Mouse (Mus musculus): Measurements from ENCODE around the gene Rasal1.

GRCm38 (mm10) chr5:120631128-120631527 is 17.5 kb upstream of the Rasal1 start:
- TF ChIP-seq CTCF (IDR thresholded peaks at IDR 0.05; ENCODE audit: insufficient read depth, low read depth, low read length), result no peak; the same call in 1 of the 2 replicates
- TF ChIP-seq POLR2A (IDR thresholded peaks at IDR 0.05; ENCODE audit: insufficient read depth, low read depth, low read length), result no peak

All from olfactory bulb, adult 2 months (tissue).